In the genomic region with DNA sequence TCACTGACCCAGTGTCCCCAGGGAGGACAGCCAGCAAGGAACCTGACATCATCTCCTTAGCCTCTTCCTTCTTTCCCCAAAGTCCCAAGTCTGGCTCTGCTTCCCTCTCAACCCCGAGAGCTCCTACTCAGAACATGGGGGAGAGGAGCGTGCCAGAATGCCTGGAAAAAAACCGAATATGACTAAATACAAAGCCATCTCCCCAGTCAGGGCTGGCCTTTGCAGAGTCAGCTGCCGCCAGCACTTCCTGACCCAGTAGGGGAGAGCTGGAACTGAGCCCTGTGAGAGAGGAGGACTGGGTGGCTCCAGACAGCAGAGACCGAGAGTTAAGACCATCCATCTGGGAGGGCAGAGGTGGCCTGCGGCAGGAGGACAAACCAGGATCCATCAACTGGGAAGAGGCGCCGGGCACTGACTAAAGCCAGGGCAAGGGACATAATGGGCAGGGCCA, we compare ENCODE assay signal across 8 mouse cellular contexts. TPM values are rescaled to one million over a fixed set of nuclear protein-coding genes. Genes with fewer than 3 reads are reported as not detected.
DNase-seq lines count a peak whose midpoint lies in the region; ATAC-seq and TF ChIP-seq lines count a peak whose summit lies in the region.

No protein-coding gene starts in this region.

- peaks cover 8% of the 10 kb centered on the region; the same call in 1 of the 2 replicates for H3K4me1 ChIP-seq in intestine, embryonic 16.5 days (ENCODE audit: control insufficient read depth, insufficient read depth, low read length)
- H3K4me1 ChIP-seq in forebrain, embryonic 10.5 days = peaks cover 17% of the 10 kb centered on the region

- ATAC-seq in intestine, embryonic 16.5 days = peak; percentile 77

- peaks cover 23% of the 10 kb centered on the region for H3K27me3 ChIP-seq in intestine, embryonic 16.5 days (replicated peaks; ENCODE audit: control insufficient read depth, insufficient read depth, low read length)
- H3K27me3 ChIP-seq in myocyte (ENCODE audit: control insufficient read depth, insufficient read depth, insufficient read length) = no peaks in the 10 kb centered on the region
- peaks cover 52% of the 10 kb centered on the region for H3K27me3 ChIP-seq in forebrain, embryonic 10.5 days (ENCODE audit: poor library complexity, severe bottlenecking)

- no peak overlapping the region for H3ac ChIP-seq in myocyte (ENCODE audit: control insufficient read depth, insufficient read length)

- peaks cover 16% of the 10 kb centered on the region for H3K79me2 ChIP-seq in myocyte (ENCODE audit: control insufficient read depth, insufficient read depth)

- peak; percentile 33 for DNase-seq in right cerebral cortex, adult 18-20 months
- no peak for DNase-seq in right cerebral cortex, postnatal 14 days
- peak; percentile 62 to 65 for DNase-seq in gastrocnemius, adult 8-10 months (ENCODE audit: low spot score in 2 of 2)
- no peak for DNase-seq in spleen, adult 12 weeks (ENCODE audit: low spot score)
- DNase-seq in forebrain, embryonic 10.5 days (ENCODE audit: extremely low spot score, low spot score) = no peak
- DNase-seq in frontal cortex, postnatal 14 days (ENCODE audit: low spot score in 2 of 2) = no peak

- TF ChIP-seq POLR2A in myocyte (IDR thresholded peaks at IDR 0.05; ENCODE audit: insufficient read length, low read depth) = peak; percentile 34

- no peak overlapping the region for H3K27ac ChIP-seq in intestine, embryonic 16.5 days (ENCODE audit: low read length)
- no peak overlapping the region for H3K27ac ChIP-seq in forebrain, embryonic 10.5 days

- H3K4me3 ChIP-seq in intestine, embryonic 16.5 days (ENCODE audit: low read length) = no peak overlapping the region
- no peak overlapping the region for H3K4me3 ChIP-seq in myocyte
- no peak overlapping the region for H3K4me3 ChIP-seq in forebrain, embryonic 10.5 days

- H3K4me2 ChIP-seq in intestine, embryonic 16.5 days (ENCODE audit: low read depth, low read length) = no peak overlapping the region
- peak overlapping the region; percentile 70 for H3K4me2 ChIP-seq in myocyte (ENCODE audit: low read depth)

- no peaks in the 10 kb centered on the region for H3K9me3 ChIP-seq in intestine, embryonic 16.5 days (ENCODE audit: control insufficient read depth, low read length)
- no peaks in the 10 kb centered on the region for H3K9me3 ChIP-seq in forebrain, embryonic 10.5 days

- WGBS in intestine, embryonic 16.5 days = 48% methylated on average over 8 of the region's 8 CpGs
- WGBS in forebrain, embryonic 10.5 days = 76% methylated on average over 8 of the region's 8 CpGs

- H3K36me3 ChIP-seq in intestine, embryonic 16.5 days (ENCODE audit: control insufficient read depth, insufficient read depth, low read length) = no peaks in the 10 kb centered on the region
- no peaks in the 10 kb centered on the region for H3K36me3 ChIP-seq in myocyte (ENCODE audit: control insufficient read depth, insufficient read depth)
- H3K36me3 ChIP-seq in forebrain, embryonic 10.5 days (replicated peaks) = no peaks in the 10 kb centered on the region

- H3K9ac ChIP-seq in intestine, embryonic 16.5 days (ENCODE audit: low read depth, low read length) = no peak overlapping the region

TF ChIP-seq in myocyte, 11 proteins besides CTCF, POLR2A, EP300 and RAD21:
- TF ChIP-seq POLR2AphosphoS2 (IDR thresholded peaks at IDR 0.05; ENCODE audit: insufficient read length, low read depth) (no peak), MYOD1 (IDR thresholded peaks at IDR 0.05; ENCODE audit: control insufficient read depth in 1 of 3, insufficient read length in 2 of 3, low read depth in 2 of 3) (peak in 2 of 3 experiments; percentile 30 to 44), USF1 (IDR thresholded peaks at IDR 0.05; ENCODE audit: low read depth) (no peak), REST (IDR thresholded peaks at IDR 0.05; ENCODE audit: insufficient read depth, insufficient read length) (no peak), MYOG (IDR thresholded peaks at IDR 0.05; ENCODE audit: control insufficient read depth in 1 of 3, insufficient read depth in 1 of 3, insufficient read length in 2 of 3, low read depth in 2 of 3) (peak in 1 of 3 experiments; percentile 40), TCF12 (IDR thresholded peaks at IDR 0.05; ENCODE audit: insufficient read depth, poor library complexity, severe bottlenecking) (no peak)

RNA-seq across cellular contexts. Expression of a gene that starts 6.1 kb away (rescaled TPM):
- 1 to 10 TPM in 1 of 4 experiments, under 1 TPM in 2, not detected in 1; 0.35 to 1.1 (median 0.39) TPM for total RNA-seq in gastrocnemius, adult 8-10 months (2022)
- polyA plus RNA-seq in intestine, embryonic 16.5 days (2015; fragmentation: Nextera tagmentation; extraction: Ambion mirVana) = 3.5 and 4.1 TPM in 2 replicates
- 9.8 TPM for polyA plus RNA-seq in myocyte (2012; fragmentation: generic; extraction: Trizol)
- 0.69 and 0.95 TPM in 2 replicates for polyA plus RNA-seq in forebrain, embryonic 10.5 days (2016; fragmentation: Nextera tagmentation; extraction: Ambion mirVana)

RNA-seq across cellular contexts. Expression of a gene that starts 40.5 kb away (rescaled TPM):
- 1 to 10 TPM in 1 of 4 experiments, under 1 TPM in 2, not detected in 1; 0.41 to 1.4 (median 0.70) TPM for total RNA-seq in gastrocnemius, adult 8-10 months (2022)
- polyA plus RNA-seq in intestine, embryonic 16.5 days (2015; fragmentation: Nextera tagmentation; extraction: Ambion mirVana) = 13.0 and 13.8 TPM in 2 replicates
- polyA plus RNA-seq in myocyte (2012; fragmentation: generic; extraction: Trizol) = 1.7 TPM
- polyA plus RNA-seq in forebrain, embryonic 10.5 days (2016; fragmentation: Nextera tagmentation; extraction: Ambion mirVana) = 0.37 and 0.47 TPM in 2 replicates

Comparison
In these comparisons a context has a peak if more than half of its experiments do, and no peak if none do; other contexts are left out.
1. DNase-seq: peak in right cerebral cortex, adult 18-20 months (single experiment) and gastrocnemius, adult 8-10 months (2 of 2); none in right cerebral cortex, postnatal 14 days (single experiment), spleen, adult 12 weeks (single experiment), forebrain, embryonic 10.5 days (single experiment) and frontal cortex, postnatal 14 days (0 of 2).